Mouse (Mus musculus) stomach, postnatal 0 days (tissue): ENCODE results near the gene Naaa. TPM values are rescaled to one million over a fixed set of nuclear protein-coding genes. Genes with fewer than 3 reads are reported as not detected.
A peak's percentile ranks its signal among the peaks of the same experiment; 100 is the strongest.

Source experiments
- ATAC-seq: fragments of 200-750 bp; cut with Nextera tagmentation; 2 replicates; pipeline ENCODE4 v1.8.0; 2017; ENCODE audit not compliant: low FRiP score, low TSS enrichment
- DNase-seq: peaks from one replicate; pipeline ENCODE4 v3.0.0-alpha.2; 2016; ENCODE audit warnings: low spot score
- H3K27ac ChIP-seq: fragments of 300-500 bp; sonication (generic); replicated peaks from 2 replicates; pipeline ENCODE4 v1.5.1; 2014; ENCODE audit warnings: mild to moderate bottlenecking, control low read depth
- H3K27me3 ChIP-seq: fragments of 300-500 bp; sonication (generic); 2 replicates; pipeline ENCODE4 v1.6.1; 2014; ENCODE audit warnings: low read length; ENCODE audit not compliant: control insufficient read depth, insufficient read depth
- H3K36me3 ChIP-seq: fragments of 300-500 bp; sonication (generic); 2 replicates; pipeline ENCODE4 v1.6.1; 2014; ENCODE audit warnings: low read length, mixed read lengths; ENCODE audit not compliant: control insufficient read depth, insufficient read depth
- H3K4me1 ChIP-seq: fragments of 300-500 bp; sonication (generic); replicated peaks from 2 replicates; pipeline ENCODE4 v1.6.1; 2014; ENCODE audit warnings: antibody characterized with exemption; ENCODE audit not compliant: control insufficient read depth, insufficient read depth
- H3K4me2 ChIP-seq: fragments of 300-500 bp; sonication (generic); replicated peaks from 2 replicates; pipeline ENCODE4 v1.6.1; 2014; ENCODE audit warnings: low read depth, mild to moderate bottlenecking, control low read depth, moderate library complexity
- H3K4me3 ChIP-seq: fragments of 300-500 bp; sonication (generic); 2 replicates; pipeline ENCODE4 v1.5.1; 2014; ENCODE audit warnings: low read depth, low read length, control low read depth
- H3K9ac ChIP-seq: fragments of 300-500 bp; sonication (generic); 2 replicates; pipeline ENCODE4 v1.6.1; 2014; ENCODE audit warnings: mild to moderate bottlenecking, low read length, control low read depth, mixed read lengths
- H3K9me3 ChIP-seq: fragments of 300-500 bp; sonication (generic); 2 replicates; pipeline ENCODE4 v1.6.1; 2016; ENCODE audit warnings: low read length; ENCODE audit not compliant: control insufficient read depth
- CTCF ChIP-seq: IDR thresholded peaks from 2 replicates; pipeline ENCODE4 v1.5.1; 2016; ENCODE audit warnings: antibody characterized with exemption, low read depth, mild to moderate bottlenecking, moderate library complexity
- EP300 ChIP-seq: optimal IDR thresholded peaks from 2 replicates; pipeline ENCODE3; 2016; ENCODE audit warnings: antibody characterized with exemption
- WGBS: fragments of 180-500 bp; shearing (Covaris S2); extraction: QIAGEN DNeasy Blood & Tissue Kit; methylation state at CpG from one replicate; pipeline ENCODE4 v1.1.7; 2014; 5-methylcytosine and 5-hydroxymethylcytosine counted together
- polyA plus RNA-seq: library from polyadenylated mRNA; unstranded; fragments of >200 nt; fragmentation: Nextera tagmentation; extraction: Ambion mirVana; gene quantifications from 2 replicates; pipeline ENCODE4 v1.2.1, GENCODE M21; 2015

The Naaa gene
- polyA plus RNA-seq, 1 experiment from 2014 or later, result 16.4 TPM

- ATAC-seq (no peak), DNase-seq (no peak)
- TF ChIP-seq CTCF, result no peak
- TF ChIP-seq EP300, result no peak
- Histone ChIP-seq H3K4me1 (no peaks in the 10 kb centered on the region), H3K9ac (no peak overlapping the region), H3K4me2 (no peak overlapping the region), H3K27me3 (no peaks in the 10 kb centered on the region), H3K27ac (no peak overlapping the region), H3K9me3 (no peaks in the 10 kb centered on the region), H3K4me3 (no peak overlapping the region), H3K36me3 (no peaks in the 10 kb centered on the region)
- 95% methylated on average over 2 of the region's 2 CpGs for WGBS
Observed at GRCm38 (mm10) chr5:92244900-92245299, 33.1 kb downstream of the Naaa start.

GRCm38 (mm10) chr5:92240769-92241168 is 37.2 kb downstream of the Naaa start:
- WGBS, result 92% methylated on average over 12 of the region's 12 CpGs

GRCm38 (mm10) chr5:92239333-92240232 is 38.4 kb downstream of the Naaa start:
- H3K27ac ChIP-seq, result no peak overlapping the region
- DNase-seq (peak; percentile 75), ATAC-seq (peak; percentile 60; the same call in 1 of the 2 replicates)
- peak overlapping the region; percentile 28 for H3K4me2 ChIP-seq
- H3K9ac ChIP-seq, result no peak overlapping the region
- no peaks in the 10 kb centered on the region for H3K27me3 ChIP-seq
- no peak overlapping the region for H3K4me3 ChIP-seq
- no peaks in the 10 kb centered on the region for H3K4me1 ChIP-seq
- TF ChIP-seq EP300 (no peak), CTCF (peak; percentile 89)
- 44% methylated on average over 29 of the region's 29 CpGs for WGBS
- H3K36me3 ChIP-seq, result no peaks in the 10 kb centered on the region
- H3K9me3 ChIP-seq, result no peaks in the 10 kb centered on the region

More at GRCm38 (mm10) chr5:92240769-92241168, 37.2 kb downstream of the Naaa start:
- Histone ChIP-seq H3K9me3 (no peaks in the 10 kb centered on the region), H3K4me2 (no peak overlapping the region), H3K4me1 (no peaks in the 10 kb centered on the region), H3K27ac (no peak overlapping the region), H3K4me3 (no peak overlapping the region), H3K27me3 (no peaks in the 10 kb centered on the region), H3K9ac (no peak overlapping the region), H3K36me3 (no peaks in the 10 kb centered on the region)
- ATAC-seq (no peak), DNase-seq (no peak)
- TF ChIP-seq CTCF, result no peak
- no peak for TF ChIP-seq EP300

- WGBS, result 22% methylated on average over 5 of the region's 5 CpGs
- Histone ChIP-seq H3K4me2 (no peak overlapping the region), H3K4me3 (no peak overlapping the region), H3K4me1 (no peaks in the 10 kb centered on the region), H3K9ac (no peak overlapping the region), H3K36me3 (no peaks in the 10 kb centered on the region), H3K9me3 (no peaks in the 10 kb centered on the region), H3K27me3 (no peaks in the 10 kb centered on the region), H3K27ac (no peak overlapping the region)
- TF ChIP-seq EP300, result no peak
- no peak for TF ChIP-seq CTCF
- ATAC-seq (peak; percentile 53; the same call in 1 of the 2 replicates), DNase-seq (no peak)
Observed at GRCm38 (mm10) chr5:92234939-92235557, 42.9 kb downstream of the Naaa start.

- no peak overlapping the region for H3K4me2 ChIP-seq
- H3K36me3 ChIP-seq, result no peaks in the 10 kb centered on the region
- no peaks in the 10 kb centered on the region for H3K27me3 ChIP-seq
- ATAC-seq (no peak), DNase-seq (no peak)
- no peaks in the 10 kb centered on the region for H3K4me1 ChIP-seq
- TF ChIP-seq EP300 (no peak), CTCF (no peak)
- H3K27ac ChIP-seq, result no peak overlapping the region
- 91% methylated on average over 4 of the region's 4 CpGs for WGBS
- H3K9ac ChIP-seq, result no peak overlapping the region
- no peaks in the 10 kb centered on the region for H3K9me3 ChIP-seq
- no peak overlapping the region for H3K4me3 ChIP-seq
Observed at GRCm38 (mm10) chr5:92233366-92233765, 44.6 kb downstream of the Naaa start.

GRCm38 (mm10) chr5:92231836-92232235 is 46.1 kb downstream of the Naaa start:
- Histone ChIP-seq H3K36me3 (no peaks in the 10 kb centered on the region), H3K4me1 (no peaks in the 10 kb centered on the region), H3K4me3 (no peak overlapping the region), H3K27ac (no peak overlapping the region), H3K9ac (no peak overlapping the region), H3K27me3 (no peaks in the 10 kb centered on the region), H3K4me2 (no peak overlapping the region), H3K9me3 (no peaks in the 10 kb centered on the region)
- TF ChIP-seq EP300, result no peak
- TF ChIP-seq CTCF, result no peak
- ATAC-seq, result no peak
- no peak for DNase-seq
- 83% methylated on average over 10 of the region's 10 CpGs for WGBS
